Mouse (Mus musculus): Measurements from ENCODE around the gene Caprin1.

Gene Caprin1

DNA sequence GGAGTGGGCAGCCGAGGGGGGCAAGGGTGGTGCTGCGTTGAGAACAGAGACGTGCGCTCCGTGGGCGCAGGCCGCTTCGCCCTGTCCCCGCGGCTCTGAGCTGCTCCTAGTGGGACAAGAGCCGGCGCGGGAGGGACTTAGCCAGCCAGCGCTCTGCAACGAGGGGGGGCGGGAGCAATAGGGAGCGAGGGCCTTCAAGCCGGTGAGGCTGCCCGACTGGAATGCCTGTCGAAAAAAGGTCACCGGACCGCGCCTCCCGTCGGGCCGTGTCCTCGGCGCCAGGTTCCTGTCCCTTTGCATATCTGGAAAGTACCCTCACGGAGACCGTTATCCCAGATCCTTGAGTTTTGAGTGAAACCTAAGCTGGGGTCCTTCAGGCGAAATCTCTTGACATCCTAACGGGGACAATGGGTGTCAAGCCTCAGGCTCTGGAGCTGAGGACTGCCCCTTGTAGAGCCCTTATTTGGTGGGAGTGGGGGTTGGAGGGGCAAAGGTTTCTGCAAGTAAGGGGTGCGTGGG, at the start of gene Caprin1:
Caprin1 (minus strand) TSS at position 159 of the 519 bp plus-strand sequence.
- DNase-seq = peak; percentile 93

DNA sequence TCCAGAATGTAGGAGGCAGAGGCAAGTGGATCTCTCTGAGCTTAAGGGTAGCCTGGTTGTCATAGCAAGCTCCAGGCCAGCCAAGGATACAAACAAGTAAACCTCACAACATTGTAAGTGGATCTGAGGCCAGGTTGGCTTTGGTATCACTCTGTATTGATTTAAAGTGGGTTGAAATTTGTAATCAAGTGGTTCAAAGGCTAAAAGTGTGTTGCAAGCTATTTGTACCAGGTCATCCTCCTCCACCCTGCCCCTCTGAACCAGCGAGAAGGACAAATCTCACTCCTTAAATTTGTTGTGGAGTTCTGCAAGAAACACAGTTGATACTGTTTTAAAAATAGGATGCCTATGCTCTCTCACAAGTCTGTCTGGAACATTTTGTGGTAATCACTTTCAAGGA, 49.4 kb upstream of the Caprin1 start:
- DNase-seq = no peak

GRCm38 (mm10) chr2:103846271-103846670, 48.8 kb upstream of the Caprin1 start:
- no peak for DNase-seq

DNA sequence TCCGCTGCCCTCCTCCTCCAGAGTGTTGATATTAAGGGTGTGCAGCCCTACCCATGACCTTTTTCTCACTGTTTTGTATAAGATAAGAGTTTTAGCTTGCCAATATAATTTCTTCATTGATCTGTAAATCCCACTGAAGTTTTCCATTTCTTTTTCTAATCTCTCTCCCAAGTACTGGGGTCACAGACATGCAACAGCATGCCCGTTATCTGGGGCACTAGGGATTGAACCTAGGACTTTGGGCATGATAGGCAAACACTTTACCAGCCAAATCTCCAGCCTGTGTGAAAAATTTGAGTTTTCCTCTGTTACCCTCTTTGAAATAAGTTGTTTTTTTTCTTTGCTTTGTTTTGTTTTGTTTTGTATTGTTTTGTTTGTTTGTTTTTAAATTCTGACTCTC, 46.6 kb upstream of the Caprin1 start:
- DNase-seq = no peak

GRCm38 (mm10) chr2:103843321-103843720, 45.9 kb upstream of the Caprin1 start:
- DNase-seq = no peak

DNA sequence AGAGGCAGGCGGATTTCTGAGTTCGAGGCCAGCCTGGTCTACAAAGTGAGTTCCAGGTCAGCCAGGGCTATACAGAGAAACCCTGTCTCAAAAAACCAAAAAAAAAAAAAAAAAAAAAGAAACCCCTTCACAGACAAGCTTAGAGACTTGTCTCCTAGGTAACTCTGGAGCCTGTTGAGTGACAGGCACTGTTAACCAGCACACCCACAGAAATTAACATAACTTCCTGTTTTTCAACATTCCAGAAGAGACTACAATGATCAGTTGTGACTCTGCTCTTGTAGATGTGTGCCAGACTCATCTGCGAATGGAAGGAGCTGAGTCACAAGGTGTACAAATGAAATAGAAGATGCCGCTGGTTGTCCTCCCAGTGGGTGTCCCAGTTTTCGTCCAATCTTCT, 44.9 kb upstream of the Caprin1 start:
- no peak for DNase-seq

DNA sequence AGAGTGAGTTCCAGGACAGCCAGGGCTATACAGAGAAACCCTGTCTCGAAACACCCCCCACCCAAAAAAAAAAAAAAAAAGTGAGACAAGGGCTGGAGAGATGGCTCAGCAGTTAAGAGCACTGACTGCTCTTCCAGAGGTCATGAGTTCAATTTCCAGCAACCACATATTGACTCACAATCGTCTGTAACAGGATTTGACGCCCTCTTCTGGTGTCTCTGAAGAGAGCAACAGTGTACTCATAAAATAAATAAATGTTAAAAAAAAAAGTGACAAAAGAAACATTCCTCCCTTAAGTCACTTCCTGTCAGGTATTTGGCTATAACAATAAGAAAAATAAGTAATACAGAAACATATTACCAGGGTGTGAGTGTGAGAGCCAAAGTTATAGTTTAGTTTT, 41.0 kb upstream of the Caprin1 start:
- no peak for DNase-seq

DNA sequence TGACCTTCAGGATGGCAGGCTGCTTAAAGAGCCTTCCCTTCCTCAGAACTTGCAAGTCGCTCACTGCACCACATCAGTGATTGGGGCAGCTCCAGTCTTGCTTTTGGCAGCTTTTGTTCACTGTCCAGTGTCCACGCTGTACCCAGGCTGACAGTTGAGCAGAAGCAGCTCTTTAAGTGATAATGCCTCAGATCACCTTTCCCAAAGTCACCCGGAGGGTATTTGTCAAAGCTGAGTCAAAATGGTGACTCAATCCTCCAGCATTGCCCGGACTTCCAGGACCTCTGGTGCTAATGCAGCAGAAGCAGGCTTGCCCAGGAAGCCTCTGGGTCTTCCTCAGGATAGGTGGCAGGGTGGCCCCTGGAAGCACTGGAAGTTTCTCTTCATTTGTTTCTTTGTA, 39.7 kb upstream of the Caprin1 start:
- no peak for DNase-seq

GRCm38 (mm10) chr2:103835614-103836395, 38.4 kb upstream of the Caprin1 start:
- no peak for DNase-seq

GRCm38 (mm10) chr2:103833816-103834445, 36.5 kb upstream of the Caprin1 start:
- no peak for DNase-seq

DNA sequence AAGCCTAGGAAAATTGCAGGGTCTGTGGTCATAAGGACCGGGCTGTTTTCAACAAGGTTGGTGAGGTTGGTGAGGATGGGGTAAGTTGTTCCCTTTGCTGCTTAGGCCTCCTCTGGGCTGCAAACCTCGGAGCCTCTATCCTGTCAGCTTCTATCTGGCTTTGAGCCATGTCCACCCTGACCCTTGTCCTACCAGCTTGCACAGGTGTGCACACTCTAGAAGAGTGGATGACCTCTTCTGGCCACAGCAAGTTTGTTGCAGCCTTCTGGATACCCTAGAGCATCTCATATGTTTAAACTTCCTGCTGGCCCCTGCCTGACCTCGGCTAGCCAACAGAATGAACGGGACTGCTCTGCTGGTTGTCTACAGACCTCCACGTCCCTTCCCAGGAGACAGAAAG, 35.5 kb upstream of the Caprin1 start:
- no peak for DNase-seq

GRCm38 (mm10) chr2:103828900-103829299, 31.5 kb upstream of the Caprin1 start:
- DNase-seq = no peak

GRCm38 (mm10) chr2:103824916-103825315, 27.5 kb upstream of the Caprin1 start:
- DNase-seq = no peak

- DNase-seq = no peak
These were observed 25.1 kb upstream of the Caprin1 start for GRCm38 (mm10) chr2:103822560-103822959.

DNA sequence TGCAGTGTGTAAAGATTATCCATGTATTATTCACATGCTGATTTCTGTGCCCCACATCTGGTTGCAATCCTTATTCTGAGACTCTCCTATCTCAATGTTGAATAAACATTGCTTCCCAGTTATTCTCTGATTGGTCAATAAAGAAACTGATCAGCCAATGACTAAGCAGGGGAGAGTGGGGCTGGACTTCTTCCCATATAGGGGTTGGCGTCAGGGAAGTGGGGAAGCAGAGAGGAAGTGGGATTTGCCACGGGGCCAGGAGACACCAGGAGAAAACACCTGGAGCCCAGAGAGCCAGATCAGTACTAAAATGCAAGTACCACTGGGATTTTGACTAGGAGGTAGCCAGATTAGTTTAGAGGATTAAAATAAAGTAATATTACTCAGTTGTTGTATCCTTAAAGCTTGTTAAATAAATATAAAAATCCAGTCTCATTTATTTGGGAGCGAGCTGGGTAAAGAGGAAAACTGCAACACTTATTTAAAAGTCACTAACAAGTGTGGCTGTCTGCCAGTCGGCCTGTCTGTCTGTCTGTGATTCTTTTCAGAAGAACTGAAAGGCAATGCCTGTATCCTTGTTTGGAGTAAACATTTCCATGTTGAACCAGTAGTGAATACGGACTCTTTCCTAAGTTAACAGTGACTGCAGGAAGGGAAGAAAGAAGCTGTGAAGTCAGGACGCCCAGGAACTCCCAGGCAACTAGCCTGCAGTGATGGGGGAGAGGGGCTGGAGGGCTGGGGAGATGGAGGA, 19.9 kb upstream of the Caprin1 start:
- DNase-seq = no peak

- no peak for DNase-seq
These were observed 18.5 kb upstream of the Caprin1 start for GRCm38 (mm10) chr2:103815976-103816375.

DNA sequence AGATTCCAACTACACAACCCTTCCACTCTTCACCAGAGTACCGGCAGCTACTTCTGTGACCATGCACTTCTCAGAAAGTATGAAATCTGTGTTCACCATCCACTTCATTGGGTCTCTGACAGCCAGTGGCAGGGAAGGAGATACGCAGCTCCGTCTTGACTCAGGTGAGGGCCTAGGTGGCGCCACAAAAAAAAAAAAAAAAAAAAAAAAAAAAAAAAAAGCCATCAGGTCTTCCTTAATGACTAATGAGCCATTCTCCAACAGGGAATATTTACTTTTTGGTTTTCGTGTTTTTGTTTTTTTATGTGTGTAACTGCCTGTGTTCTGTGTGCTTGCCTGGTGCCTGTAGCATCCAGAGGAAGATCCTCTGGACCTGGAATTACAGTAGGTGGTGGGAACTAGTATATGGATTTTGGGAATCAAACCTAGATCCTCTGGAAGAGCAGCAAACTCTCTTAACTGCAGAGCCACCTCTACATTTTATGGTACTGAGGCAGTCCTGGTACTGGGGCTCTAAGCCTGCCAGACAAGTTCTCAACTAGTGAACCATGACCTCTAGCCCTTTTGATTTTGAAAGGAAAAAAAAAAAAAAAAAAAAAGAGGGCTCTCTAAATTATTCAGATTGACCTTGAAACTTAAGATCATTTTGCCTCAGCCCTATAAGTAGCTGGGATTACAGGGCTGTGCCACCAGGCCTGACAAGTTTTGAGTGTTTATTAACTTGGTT, 14.2 kb upstream of the Caprin1 start:
- DNase-seq = no peak

DNA sequence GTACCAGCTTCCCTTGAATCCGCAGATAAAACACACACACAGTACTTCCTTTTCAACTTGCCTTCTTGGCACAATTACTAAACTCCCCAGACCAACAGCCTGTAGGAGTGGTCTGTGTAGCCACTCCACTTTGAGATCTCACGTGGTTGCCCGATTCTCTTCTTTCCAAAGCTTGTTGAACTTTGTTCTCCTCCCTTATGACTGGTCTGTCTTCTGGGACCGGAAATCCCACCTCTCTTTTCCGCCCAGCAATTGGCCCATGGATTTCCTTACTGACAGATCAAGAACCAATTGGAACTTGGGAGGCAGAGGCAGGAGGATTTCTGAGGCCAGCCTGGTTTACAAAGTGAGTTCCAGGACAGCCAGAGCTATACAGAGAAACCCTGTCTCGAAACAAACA, 13.0 kb upstream of the Caprin1 start:
- no peak for DNase-seq

DNA sequence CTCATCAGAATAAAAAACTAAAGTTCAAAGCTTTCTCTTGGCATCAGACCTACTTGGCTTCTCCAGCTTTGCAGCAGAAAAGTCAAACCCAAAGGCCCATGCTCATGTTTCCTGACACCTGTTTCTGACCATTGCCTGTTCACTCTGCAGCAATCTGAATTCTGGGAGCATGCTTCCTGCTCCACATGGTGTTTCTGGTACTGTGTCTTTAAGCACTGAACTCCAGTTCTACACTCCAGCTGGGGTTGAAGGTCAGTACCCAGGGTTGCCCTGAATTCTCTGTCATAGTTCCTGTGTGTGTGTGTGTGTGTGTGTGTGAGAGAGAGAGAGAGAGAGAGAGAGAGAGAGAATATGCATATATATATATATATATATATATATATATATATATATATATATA, 11.0 kb upstream of the Caprin1 start:
- DNase-seq = no peak

DNA sequence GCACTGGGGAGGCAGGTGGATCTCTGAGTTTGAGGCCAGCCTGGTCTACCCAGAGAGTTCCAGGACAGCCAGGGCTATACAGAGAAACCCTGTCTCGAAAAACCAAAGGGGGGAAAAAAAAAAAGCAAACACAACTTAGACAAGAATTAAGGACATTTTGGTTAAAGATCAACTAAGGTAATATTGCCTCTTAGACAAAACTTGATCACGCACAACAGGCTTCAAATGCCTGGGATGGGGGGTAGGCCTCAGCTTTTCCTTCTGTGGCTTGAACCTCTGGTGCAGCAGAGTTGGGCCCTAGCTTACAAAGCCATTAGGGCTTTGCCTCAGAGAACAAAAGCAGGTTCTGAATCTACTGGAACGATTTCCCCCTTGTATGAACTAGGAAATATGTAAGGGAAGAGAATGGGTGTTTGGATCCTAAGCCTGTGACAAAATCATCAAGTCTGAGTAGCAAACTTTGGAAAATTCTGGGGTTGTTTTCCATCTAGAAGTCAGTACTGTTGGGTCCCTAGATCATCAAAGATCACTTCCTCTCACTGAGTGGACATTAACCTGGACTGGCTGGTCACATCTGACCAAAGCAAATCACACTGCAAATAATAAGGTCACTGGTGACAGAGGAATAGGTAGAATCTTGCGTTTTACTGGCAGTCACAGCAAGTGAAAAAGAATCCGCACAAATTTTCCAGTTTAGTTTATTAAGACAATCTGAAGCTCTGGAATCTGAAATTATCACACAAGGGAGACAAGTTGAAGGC, 6.5 kb upstream of the Caprin1 start:
- no peak for DNase-seq

DNA sequence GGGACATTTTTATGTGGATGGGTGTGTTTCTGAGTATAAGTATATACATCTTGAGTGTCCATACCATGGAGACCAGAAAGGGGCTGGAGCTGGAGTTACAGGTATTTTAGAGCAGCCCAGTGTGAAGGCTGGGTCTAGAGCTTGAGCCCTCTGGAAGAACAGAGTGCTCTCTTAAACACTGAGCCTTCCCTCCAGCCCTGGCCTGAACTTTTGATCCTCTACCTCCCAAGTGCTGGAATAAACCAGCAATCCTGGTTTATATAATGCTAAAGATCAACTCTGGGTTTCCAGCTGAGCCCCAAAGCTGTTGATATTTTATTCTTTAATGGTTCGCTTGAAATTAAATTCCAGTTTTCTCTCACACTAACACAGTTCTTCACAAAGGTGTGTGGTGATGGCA, 5.0 kb upstream of the Caprin1 start:
- DNase-seq = no peak

GRCm38 (mm10) chr2:103796861-103797466, 485 bp downstream of the Caprin1 start:
- peak; percentile 94 for DNase-seq

All from thymus, postnatal 4 days (tissue).